Mouse (Mus musculus): ENCODE measurements around the gene Mthfsd. TPM values are rescaled to one million over a fixed set of nuclear protein-coding genes. Genes with fewer than 3 reads are reported as not detected.
"Not testable (repeated sequence)": the region's sequence is repeated elsewhere in the genome, so short reads cannot be mapped to it uniquely, and the experiment has no call there.

The Mthfsd gene
- 65.9 and 66.6 TPM in 2 replicates for polyA plus RNA-seq (2014; fragmentation: Nextera tagmentation; extraction: Ambion mirVana)

DNA sequence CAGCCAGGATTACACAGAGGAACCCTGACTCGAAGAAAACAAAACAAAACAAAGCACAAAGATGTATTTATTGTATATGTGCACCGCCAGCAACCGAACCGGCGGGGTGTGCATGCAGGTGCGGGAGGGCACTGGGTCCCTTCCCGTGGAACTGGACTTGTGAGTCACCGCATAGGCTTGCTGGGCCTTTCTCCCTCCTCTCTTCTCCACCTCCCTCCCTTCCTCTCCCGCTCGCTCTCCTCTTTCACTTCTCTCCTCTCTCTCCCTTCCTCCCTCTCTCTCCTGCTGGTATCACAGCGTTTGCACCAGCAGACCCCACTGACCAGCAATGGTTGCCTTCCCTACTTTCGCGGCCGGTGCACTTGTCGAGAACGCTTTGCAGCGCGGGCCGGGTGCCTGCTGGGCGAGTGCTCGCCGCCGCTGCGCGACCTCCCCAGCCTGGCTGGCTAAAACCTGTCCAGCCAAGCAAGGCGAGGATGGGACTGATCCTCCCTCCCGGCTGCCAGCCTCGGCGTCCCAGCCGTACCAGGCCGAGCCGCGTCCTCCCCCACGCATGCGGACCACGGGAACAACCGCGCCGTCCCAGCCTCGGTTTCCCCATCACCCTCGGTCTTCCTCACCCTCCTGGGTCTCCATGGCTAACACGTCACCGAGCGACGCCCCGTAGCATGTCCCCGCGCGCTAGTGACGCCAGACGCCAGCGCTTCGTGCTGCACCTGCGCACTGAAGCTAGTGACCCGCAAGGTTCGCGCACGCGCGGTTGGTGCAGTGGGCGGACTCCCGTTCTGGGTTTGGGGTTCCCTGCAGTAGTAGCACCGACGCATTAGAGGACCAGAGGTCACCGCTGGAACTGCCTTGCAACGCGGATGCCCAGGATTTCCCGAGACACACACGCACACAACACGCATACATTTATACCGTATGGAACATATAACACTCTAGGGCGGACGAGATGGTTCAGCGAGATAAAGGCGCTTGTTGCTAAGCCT lies at the start of gene Mthfsd:
Gene Mthfsd (minus strand): TSS at position 725 of the 989 bp plus-strand sequence.
- peak; percentile 91 for ATAC-seq (ENCODE audit: insufficient number of reproducible peaks, insufficient read depth, low FRiP score, low read depth)
- WGBS: 1% methylated on average over 74 of the region's 75 CpGs

DNA sequence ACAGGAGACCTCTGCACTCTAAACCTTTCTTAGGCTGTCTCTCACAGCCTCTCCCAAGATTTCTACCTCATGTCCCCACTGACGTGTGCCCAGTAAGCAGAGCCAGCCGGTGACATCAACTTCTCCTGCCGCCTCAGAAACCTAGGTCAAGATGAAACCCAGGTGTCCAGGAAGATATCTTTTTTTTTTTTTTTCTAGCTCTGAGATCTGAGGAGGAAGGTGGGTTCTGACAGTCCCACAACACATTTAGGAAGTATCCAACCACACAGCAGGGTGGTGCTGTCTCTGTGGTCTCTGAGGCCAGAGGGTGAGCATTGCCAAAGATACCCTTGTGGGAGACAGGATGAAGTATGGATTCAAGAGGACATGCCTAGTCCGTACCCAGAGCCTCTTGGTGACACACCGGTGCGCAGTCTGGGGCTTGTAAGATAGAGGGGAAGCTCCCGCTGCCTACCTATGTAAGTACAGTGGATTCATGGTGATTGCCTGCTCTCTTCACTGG lies 48.8 kb upstream of the Mthfsd start:
- no peak overlapping the region for H3K27ac ChIP-seq (ENCODE audit: low read length)
- H3K9me3 ChIP-seq (ENCODE audit: control insufficient read depth, low read depth, low read length): no peaks in the 10 kb centered on the region
- H3K4me3 ChIP-seq (ENCODE audit: low read depth, low read length): no peak overlapping the region
- no peaks in the 10 kb centered on the region for H3K27me3 ChIP-seq (ENCODE audit: control insufficient read depth, insufficient read depth, low read length)
- no peak overlapping the region for H3K9ac ChIP-seq (replicated peaks; ENCODE audit: low read depth, low read length)
- ATAC-seq (ENCODE audit: insufficient number of reproducible peaks, insufficient read depth, low FRiP score, low read depth): no peak
- 86% methylated on average over 7 of the region's 7 CpGs for WGBS
- no peak overlapping the region for H3K4me2 ChIP-seq (replicated peaks; ENCODE audit: low read depth, low read length)
- H3K36me3 ChIP-seq (ENCODE audit: control insufficient read depth, insufficient read depth, low read length): no peaks in the 10 kb centered on the region
- H3K4me1 ChIP-seq (ENCODE audit: control insufficient read depth, insufficient read depth, low read length): no peaks in the 10 kb centered on the region

More for the DNA sequence above, at the start of gene Mthfsd:
- Histone ChIP-seq H3K4me1 (ENCODE audit: control insufficient read depth, insufficient read depth, low read length) (peaks cover 8% of the 10 kb centered on the region; the same call in 1 of the 2 replicates), H3K27me3 (ENCODE audit: control insufficient read depth, insufficient read depth, low read length) (no peaks in the 10 kb centered on the region), H3K4me2 (replicated peaks; ENCODE audit: low read depth, low read length) (peak within 1 kb of the TSS; percentile 88), H3K36me3 (ENCODE audit: control insufficient read depth, insufficient read depth, low read length) (peaks cover 24% of the 10 kb centered on the region), H3K27ac (ENCODE audit: low read length) (peak within 1 kb of the TSS; percentile 71), H3K9ac (replicated peaks; ENCODE audit: low read depth, low read length) (peak within 1 kb of the TSS; percentile 85), H3K9me3 (ENCODE audit: control insufficient read depth, low read depth, low read length) (no peaks in the 10 kb centered on the region), H3K4me3 (ENCODE audit: low read depth, low read length) (peak within 1 kb of the TSS; percentile 90)

DNA sequence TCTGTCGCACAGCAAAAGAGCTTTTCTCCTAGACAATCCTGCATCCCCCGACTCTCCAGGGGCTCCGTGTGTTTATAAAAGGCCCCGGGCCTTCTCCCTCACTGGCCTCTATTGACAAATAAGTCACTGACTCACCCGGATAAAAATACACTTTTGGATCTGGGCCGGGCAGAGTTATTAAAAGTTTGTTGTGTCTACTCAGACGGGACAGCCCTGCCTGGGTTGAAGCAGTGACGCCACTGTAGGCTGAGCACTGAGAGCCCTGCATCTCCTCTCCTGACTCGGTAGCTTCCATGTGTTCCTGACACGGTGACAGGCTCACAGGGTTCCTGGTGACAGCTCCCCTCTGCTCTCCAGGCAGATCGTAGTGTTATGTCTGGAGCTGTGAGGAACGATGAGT lies 44.2 kb upstream of the Mthfsd start:
- Histone ChIP-seq H3K36me3 (ENCODE audit: control insufficient read depth, insufficient read depth, low read length) (no peaks in the 10 kb centered on the region), H3K9ac (replicated peaks; ENCODE audit: low read depth, low read length) (no peak overlapping the region), H3K4me1 (ENCODE audit: control insufficient read depth, insufficient read depth, low read length) (0 out of 2 replicates have a peak, but pooled peaks cover 5% of the 10 kb centered on the region), H3K4me2 (replicated peaks; ENCODE audit: low read depth, low read length) (no peak overlapping the region), H3K4me3 (ENCODE audit: low read depth, low read length) (no peak overlapping the region), H3K27me3 (ENCODE audit: control insufficient read depth, insufficient read depth, low read length) (no peaks in the 10 kb centered on the region), H3K9me3 (ENCODE audit: control insufficient read depth, low read depth, low read length) (no peaks in the 10 kb centered on the region), H3K27ac (ENCODE audit: low read length) (no peak overlapping the region)
- ATAC-seq (ENCODE audit: insufficient number of reproducible peaks, insufficient read depth, low FRiP score, low read depth): no peak
- whole genome bisulfite sequencing: 41% methylated on average over 12 of the region's 12 CpGs

DNA sequence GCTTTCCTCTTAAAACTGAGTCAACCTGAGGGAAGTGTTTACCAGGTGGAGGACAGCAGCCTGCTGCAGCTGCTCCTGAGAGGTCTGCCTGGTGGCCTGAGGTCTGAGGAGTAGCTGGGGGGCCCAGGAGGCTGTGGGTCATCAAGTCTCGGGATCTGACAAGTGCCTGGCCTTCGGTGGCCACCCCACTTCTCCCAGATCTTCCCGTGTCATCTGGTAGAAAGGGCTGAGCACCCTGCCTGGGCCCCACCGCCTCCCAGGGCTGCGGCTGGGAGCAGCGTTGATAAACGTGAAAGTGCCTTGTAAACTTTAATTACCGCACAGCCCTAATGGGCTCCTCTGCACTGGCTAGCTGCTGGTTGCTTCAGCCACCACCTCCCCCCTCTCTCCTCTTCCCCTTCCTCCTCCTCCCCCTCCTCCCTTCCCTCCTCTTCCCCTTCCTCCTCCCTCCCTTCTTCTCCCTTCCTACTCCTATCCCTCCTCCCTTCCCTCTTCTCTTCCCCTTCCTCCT lies 40.4 kb upstream of the Mthfsd start:
- ATAC-seq (ENCODE audit: insufficient number of reproducible peaks, insufficient read depth, low FRiP score, low read depth): no peak
- 11% methylated on average over 8 of the region's 8 CpGs for WGBS
- H3K4me3 ChIP-seq (ENCODE audit: low read depth, low read length): no peak overlapping the region
- H3K9me3 ChIP-seq (ENCODE audit: control insufficient read depth, low read depth, low read length): no peaks in the 10 kb centered on the region
- no peak overlapping the region for H3K4me2 ChIP-seq (replicated peaks; ENCODE audit: low read depth, low read length)
- no peaks in the 10 kb centered on the region for H3K36me3 ChIP-seq (ENCODE audit: control insufficient read depth, insufficient read depth, low read length)
- H3K9ac ChIP-seq (replicated peaks; ENCODE audit: low read depth, low read length): no peak overlapping the region
- H3K27me3 ChIP-seq (ENCODE audit: control insufficient read depth, insufficient read depth, low read length): no peaks in the 10 kb centered on the region
- no peak overlapping the region for H3K27ac ChIP-seq (ENCODE audit: low read length)
- 0 out of 2 replicates have a peak, but pooled peaks cover 5% of the 10 kb centered on the region for H3K4me1 ChIP-seq (ENCODE audit: control insufficient read depth, insufficient read depth, low read length)

DNA sequence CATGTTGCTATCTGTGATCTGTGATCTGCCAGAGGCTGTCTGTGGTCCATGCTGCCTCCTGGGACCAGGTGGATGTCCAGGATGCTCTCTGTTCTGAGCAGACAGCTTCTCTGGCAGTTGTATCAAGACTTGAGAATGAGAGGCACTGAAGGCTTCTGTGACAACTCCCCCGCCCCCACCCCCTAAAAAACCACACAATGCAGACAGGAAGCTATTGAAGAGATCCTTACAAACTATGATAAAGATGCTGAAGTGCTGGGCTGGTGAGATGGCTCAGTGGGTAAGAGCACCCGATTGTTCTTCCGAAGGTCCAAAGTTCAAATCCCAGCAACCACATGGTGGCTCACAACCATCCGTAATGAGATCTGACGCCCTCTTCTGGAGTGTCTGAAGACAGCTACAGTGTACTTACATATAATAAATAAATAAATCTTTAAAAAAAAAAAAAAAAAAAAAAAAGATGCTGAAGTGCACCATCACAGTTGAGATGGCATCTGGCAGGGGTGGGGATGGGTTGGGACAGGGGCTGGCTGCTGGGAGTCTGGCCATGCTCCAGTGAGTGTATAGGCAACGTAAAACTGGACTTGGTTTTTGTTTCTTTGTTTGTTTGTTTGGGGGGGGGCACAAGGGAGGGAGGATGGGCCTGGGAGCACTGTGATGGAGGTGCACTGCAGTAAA lies 37.4 kb upstream of the Mthfsd start:
- H3K36me3 ChIP-seq (ENCODE audit: control insufficient read depth, insufficient read depth, low read length); H3K27ac ChIP-seq (ENCODE audit: low read length); ATAC-seq (ENCODE audit: insufficient number of reproducible peaks, insufficient read depth, low FRiP score, low read depth); H3K9me3 ChIP-seq (ENCODE audit: control insufficient read depth, low read depth, low read length); H3K4me1 ChIP-seq (ENCODE audit: control insufficient read depth, insufficient read depth, low read length); H3K4me2 ChIP-seq (replicated peaks; ENCODE audit: low read depth, low read length); H3K9ac ChIP-seq (replicated peaks; ENCODE audit: low read depth, low read length); H3K4me3 ChIP-seq (ENCODE audit: low read depth, low read length); H3K27me3 ChIP-seq (ENCODE audit: control insufficient read depth, insufficient read depth, low read length): not testable (repeated sequence)
- WGBS: 74% methylated on average over 4 of the region's 6 CpGs

DNA sequence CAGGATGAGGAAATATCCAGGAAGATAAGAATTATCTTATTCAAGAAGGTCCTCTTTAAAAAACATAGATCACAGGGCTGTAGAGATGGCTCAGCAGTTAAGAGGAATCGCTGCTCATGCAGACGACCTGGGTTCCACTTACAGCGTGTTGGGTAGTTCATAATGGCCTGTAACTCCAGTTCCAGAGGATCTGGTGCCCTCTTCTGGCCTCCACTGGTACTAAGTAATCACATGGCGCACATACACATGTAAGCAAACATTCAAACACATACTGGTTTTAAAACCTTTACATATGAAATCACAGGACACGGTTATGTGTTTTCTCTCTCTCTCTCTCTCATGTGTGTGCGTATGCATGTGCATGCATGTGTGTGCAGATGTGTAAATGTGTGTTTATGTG lies 28.7 kb upstream of the Mthfsd start:
- Histone ChIP-seq H3K4me1 (ENCODE audit: control insufficient read depth, insufficient read depth, low read length) (no peaks in the 10 kb centered on the region), H3K4me2 (replicated peaks; ENCODE audit: low read depth, low read length) (no peak overlapping the region), H3K4me3 (ENCODE audit: low read depth, low read length) (no peak overlapping the region), H3K9me3 (ENCODE audit: control insufficient read depth, low read depth, low read length) (peaks cover 10% of the 10 kb centered on the region; the same call in 1 of the 2 replicates), H3K27ac (ENCODE audit: low read length) (no peak overlapping the region), H3K27me3 (ENCODE audit: control insufficient read depth, insufficient read depth, low read length) (no peaks in the 10 kb centered on the region), H3K9ac (replicated peaks; ENCODE audit: low read depth, low read length) (no peak overlapping the region), H3K36me3 (ENCODE audit: control insufficient read depth, insufficient read depth, low read length) (no peaks in the 10 kb centered on the region)
- whole genome bisulfite sequencing: 96% methylated on average over 6 of the region's 6 CpGs
- ATAC-seq (ENCODE audit: insufficient number of reproducible peaks, insufficient read depth, low FRiP score, low read depth): no peak

DNA sequence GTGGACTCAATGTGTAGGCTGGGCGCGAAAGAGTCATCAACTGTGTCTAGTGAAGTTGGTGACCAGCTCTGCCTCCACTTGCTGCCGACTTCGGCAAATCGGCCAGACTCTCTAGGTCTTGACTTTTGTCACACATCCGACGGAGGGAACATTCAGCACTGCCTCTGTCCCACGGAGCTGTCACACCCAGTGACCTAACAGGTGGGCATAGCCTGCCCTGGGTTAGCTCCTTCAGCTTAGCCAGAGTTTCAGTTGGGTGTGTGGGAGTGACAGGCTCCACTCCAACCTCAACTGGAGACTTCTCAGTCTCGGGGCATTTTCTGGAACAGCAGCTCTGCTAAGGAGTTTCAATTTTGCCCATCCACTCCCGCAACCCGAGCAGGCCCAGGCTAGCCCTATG lies 26.3 kb upstream of the Mthfsd start:
- Histone ChIP-seq H3K27me3 (ENCODE audit: control insufficient read depth, insufficient read depth, low read length) (0 out of 2 replicates have a peak, but pooled peaks cover 7% of the 10 kb centered on the region), H3K27ac (ENCODE audit: low read length) (no peak overlapping the region), H3K4me1 (ENCODE audit: control insufficient read depth, insufficient read depth, low read length) (no peaks in the 10 kb centered on the region), H3K9me3 (ENCODE audit: control insufficient read depth, low read depth, low read length) (peaks cover 10% of the 10 kb centered on the region; the same call in 1 of the 2 replicates), H3K4me3 (ENCODE audit: low read depth, low read length) (no peak overlapping the region), H3K36me3 (ENCODE audit: control insufficient read depth, insufficient read depth, low read length) (no peaks in the 10 kb centered on the region), H3K9ac (replicated peaks; ENCODE audit: low read depth, low read length) (no peak overlapping the region), H3K4me2 (replicated peaks; ENCODE audit: low read depth, low read length) (no peak overlapping the region)
- ATAC-seq (ENCODE audit: insufficient number of reproducible peaks, insufficient read depth, low FRiP score, low read depth): no peak
- WGBS: 84% methylated on average over 11 of the region's 11 CpGs

DNA sequence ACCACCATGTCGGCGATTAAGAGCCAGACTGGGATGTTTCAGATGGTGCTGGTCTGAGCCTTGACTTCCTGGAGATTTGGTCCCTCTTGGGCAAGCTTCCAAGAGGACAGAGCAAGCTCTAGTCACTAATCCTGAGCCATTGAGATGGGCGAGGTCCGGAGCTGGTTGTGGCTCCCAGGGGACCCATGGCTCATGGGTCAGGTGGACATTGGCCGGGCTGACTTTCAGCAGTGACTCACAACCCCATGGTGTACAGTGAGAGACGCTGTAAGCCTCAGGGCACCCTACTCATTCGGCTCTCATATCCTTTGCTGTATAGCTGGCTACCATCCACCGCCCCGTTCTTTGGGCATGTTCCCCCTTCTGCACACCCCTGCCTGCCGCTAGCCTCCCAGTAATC lies 25.9 kb upstream of the Mthfsd start:
- WGBS: 91% methylated on average over 10 of the region's 10 CpGs
- H3K4me3 ChIP-seq (ENCODE audit: low read depth, low read length): no peak overlapping the region
- 0 out of 2 replicates have a peak, but pooled peaks have one; percentile 3 for ATAC-seq (ENCODE audit: insufficient number of reproducible peaks, insufficient read depth, low FRiP score, low read depth)

More for the DNA sequence above, 25.9 kb upstream of the Mthfsd start:
- H3K4me1 ChIP-seq (ENCODE audit: control insufficient read depth, insufficient read depth, low read length): no peaks in the 10 kb centered on the region
- H3K9me3 ChIP-seq (ENCODE audit: control insufficient read depth, low read depth, low read length): peaks cover 10% of the 10 kb centered on the region; the same call in 1 of the 2 replicates
- no peak overlapping the region for H3K9ac ChIP-seq (replicated peaks; ENCODE audit: low read depth, low read length)
- no peak overlapping the region for H3K4me2 ChIP-seq (replicated peaks; ENCODE audit: low read depth, low read length)
- H3K27ac ChIP-seq (ENCODE audit: low read length): no peak overlapping the region
- no peaks in the 10 kb centered on the region for H3K36me3 ChIP-seq (ENCODE audit: control insufficient read depth, insufficient read depth, low read length)
- 0 out of 2 replicates have a peak, but pooled peaks cover 7% of the 10 kb centered on the region for H3K27me3 ChIP-seq (ENCODE audit: control insufficient read depth, insufficient read depth, low read length)

Measured in stomach, embryonic 14.5 days (tissue).